In genomic region chr10:79631432-79631831, GRCm38 (mm10) we compare ENCODE assay signal across 19 mouse cellular contexts. TPM values are rescaled to one million over a fixed set of nuclear protein-coding genes. Genes with fewer than 3 reads are reported as not detected.
DNase-seq lines count a peak whose midpoint lies in the region; ATAC-seq and TF ChIP-seq lines count a peak whose summit lies in the region.
"Had no signal": no experiment of that assay in that cellular context is flagged by ENCODE, and none has a peak within 500 bp of the region (broad histone marks: within the 10 kb centered on the region; RNA-seq: fewer than 3 reads in every experiment).

No protein-coding gene starts in this region.

- 37% methylated on average over 4 of the region's 4 CpGs for WGBS in forebrain, embryonic 15.5 days
- WGBS in forebrain, embryonic 10.5 days: 89% methylated on average over 4 of the region's 4 CpGs
- 77% methylated on average over 4 of the region's 4 CpGs for WGBS in midbrain, postnatal 0 days
- 77% methylated on average over 4 of the region's 4 CpGs for WGBS in midbrain, embryonic 15.5 days

- no peak for DNase-seq in forebrain, embryonic 10.5 days (ENCODE audit: extremely low spot score, low spot score)
- peak; percentile 85 for DNase-seq in midbrain, postnatal 0 days (ENCODE audit: low spot score)
- peak; percentile 69 to 84 for DNase-seq in layer of hippocampus, adult 8-10 months (ENCODE audit: low spot score in 2 of 2)
- DNase-seq in right cerebral cortex, postnatal 36 days (ENCODE audit: low spot score in 2 of 2): peak; percentile 57 to 59
- no peak for DNase-seq in spleen, adult 18-20 months
- DNase-seq: adrenal gland, postnatal 14 days; B cell, adult 2 months; thymus, postnatal 4 days had no signal

- no peak for TF ChIP-seq CTCF in midbrain, postnatal 0 days (IDR thresholded peaks at IDR 0.05)

- peak; percentile 39 for ATAC-seq in forebrain, embryonic 15.5 days (replicated peaks)
- ATAC-seq in midbrain, postnatal 0 days (ENCODE audit: low FRiP score): no peak
- ATAC-seq in midbrain, embryonic 15.5 days (replicated peaks): no peak

- H3K9ac ChIP-seq in forebrain, embryonic 15.5 days (replicated peaks): no peak overlapping the region
- H3K9ac ChIP-seq in midbrain, postnatal 0 days (replicated peaks; ENCODE audit: low read length, poor library complexity, severe bottlenecking): no peak overlapping the region
- no peak overlapping the region for H3K9ac ChIP-seq in midbrain, embryonic 15.5 days
- H3K9ac ChIP-seq: embryonic facial prominence, embryonic 13.5 days; kidney, embryonic 15.5 days had no signal

- H3K9me3 ChIP-seq in forebrain, embryonic 15.5 days: no peaks in the 10 kb centered on the region
- no peaks in the 10 kb centered on the region; the same call in 1 of the 2 replicates for H3K9me3 ChIP-seq in forebrain, embryonic 10.5 days
- no peaks in the 10 kb centered on the region for H3K9me3 ChIP-seq in midbrain, postnatal 0 days (ENCODE audit: low read length)
- H3K9me3 ChIP-seq in midbrain, embryonic 15.5 days: no peaks in the 10 kb centered on the region
- H3K9me3 ChIP-seq: embryonic facial prominence, embryonic 13.5 days; kidney, embryonic 15.5 days had no signal

- H3K27me3 ChIP-seq in forebrain, embryonic 15.5 days: no peaks in the 10 kb centered on the region
- peaks cover 4% of the 10 kb centered on the region; the same call in 1 of the 2 replicates for H3K27me3 ChIP-seq in forebrain, embryonic 10.5 days (ENCODE audit: poor library complexity, severe bottlenecking)
- no peaks in the 10 kb centered on the region for H3K27me3 ChIP-seq in midbrain, postnatal 0 days (ENCODE audit: insufficient read depth, low read length)
- no peaks in the 10 kb centered on the region for H3K27me3 ChIP-seq in midbrain, embryonic 15.5 days (replicated peaks)
- H3K27me3 ChIP-seq: embryonic facial prominence, embryonic 13.5 days; kidney, embryonic 15.5 days had no signal

- H3K36me3 ChIP-seq in forebrain, embryonic 15.5 days: no peaks in the 10 kb centered on the region
- H3K36me3 ChIP-seq in forebrain, embryonic 10.5 days (replicated peaks): no peaks in the 10 kb centered on the region; the same call in 1 of the 2 replicates
- H3K36me3 ChIP-seq in midbrain, postnatal 0 days (ENCODE audit: insufficient read depth, low read length): peaks cover 7% of the 10 kb centered on the region; the same call in 1 of the 2 replicates
- no peaks in the 10 kb centered on the region for H3K36me3 ChIP-seq in midbrain, embryonic 15.5 days (replicated peaks)
- H3K36me3 ChIP-seq: kidney, embryonic 15.5 days had no signal

- no peak overlapping the region for H3K4me2 ChIP-seq in forebrain, embryonic 15.5 days (replicated peaks)
- no peak overlapping the region for H3K4me2 ChIP-seq in midbrain, postnatal 0 days (ENCODE audit: low read depth, low read length, poor library complexity, severe bottlenecking)
- H3K4me2 ChIP-seq in midbrain, embryonic 15.5 days: no peak overlapping the region
- H3K4me2 ChIP-seq: embryonic facial prominence, embryonic 13.5 days; kidney, embryonic 15.5 days; liver, embryonic 11.5 days had no signal

- H3K4me3 ChIP-seq in forebrain, embryonic 15.5 days: no peak overlapping the region
- no peak overlapping the region for H3K4me3 ChIP-seq in forebrain, embryonic 10.5 days
- H3K4me3 ChIP-seq in midbrain, postnatal 0 days (ENCODE audit: low read depth, low read length): no peak overlapping the region
- H3K4me3 ChIP-seq in midbrain, embryonic 15.5 days: no peak overlapping the region
- H3K4me3 ChIP-seq: embryonic facial prominence, embryonic 13.5 days; kidney, embryonic 15.5 days; myocyte had no signal

- peaks cover 30% of the 10 kb centered on the region for H3K4me1 ChIP-seq in forebrain, embryonic 15.5 days
- H3K4me1 ChIP-seq in forebrain, embryonic 10.5 days: peaks cover 8% of the 10 kb centered on the region
- peaks cover 3% of the 10 kb centered on the region; the same call in 1 of the 2 replicates for H3K4me1 ChIP-seq in midbrain, postnatal 0 days (ENCODE audit: insufficient read depth, low read length)
- peaks cover 5% of the 10 kb centered on the region for H3K4me1 ChIP-seq in midbrain, embryonic 15.5 days

- H3K27ac ChIP-seq in forebrain, embryonic 15.5 days (replicated peaks): peak overlapping the region; percentile 50; the same call in 1 of the 2 replicates
- no peak overlapping the region for H3K27ac ChIP-seq in forebrain, embryonic 10.5 days
- no peak overlapping the region for H3K27ac ChIP-seq in midbrain, postnatal 0 days (ENCODE audit: low read depth, low read length)
- no peak overlapping the region for H3K27ac ChIP-seq in midbrain, embryonic 15.5 days
- H3K27ac ChIP-seq: embryonic facial prominence, embryonic 13.5 days; kidney, embryonic 15.5 days had no signal

RNA-seq across cellular contexts. Expression of gene Shc2, which starts 6.3 kb away (rescaled TPM):
- 15.1 and 15.3 TPM in 2 replicates for polyA plus RNA-seq in forebrain, embryonic 15.5 days (2015; fragmentation: Nextera tagmentation; extraction: Ambion mirVana)
- polyA plus RNA-seq in forebrain, embryonic 10.5 days (2016; fragmentation: Nextera tagmentation; extraction: Ambion mirVana): 9.5 and 12.4 TPM in 2 replicates
- 74.5 and 78.2 TPM in 2 replicates for total RNA-seq in midbrain, postnatal 0 days (2014; rRNA removed)
- polyA plus RNA-seq in midbrain, postnatal 0 days (2015; fragmentation: Nextera tagmentation; extraction: Ambion mirVana): 25.9 and 26.2 TPM in 2 replicates
- 27.9 and 30.1 TPM in 2 replicates for polyA plus RNA-seq in midbrain, embryonic 15.5 days (2015; fragmentation: Nextera tagmentation; extraction: Ambion mirVana)
- 10 to 100 TPM; 41.1 to 51.9 (median 45.4) TPM for total RNA-seq in layer of hippocampus, adult 8-10 months (2022)
- total RNA-seq: megakaryocyte-erythroid progenitor cell, adult 5-6 weeks had no signal

RNA-seq across cellular contexts. Expression of gene Odf3l2, which starts 14.1 kb away (rescaled TPM):
- 0.32 TPM in 1 of 2 replicates, not detected in the other for polyA plus RNA-seq in forebrain, embryonic 15.5 days (2015; fragmentation: Nextera tagmentation; extraction: Ambion mirVana)
- polyA plus RNA-seq in forebrain, embryonic 10.5 days (2016; fragmentation: Nextera tagmentation; extraction: Ambion mirVana): not detected in 2 replicates
- total RNA-seq in midbrain, postnatal 0 days (2014; rRNA removed): 2.3 TPM in 1 of 2 replicates, not detected in the other
- polyA plus RNA-seq in midbrain, postnatal 0 days (2015; fragmentation: Nextera tagmentation; extraction: Ambion mirVana): 1.6 and 2.1 TPM in 2 replicates
- 0.41 and 0.44 TPM in 2 replicates for polyA plus RNA-seq in midbrain, embryonic 15.5 days (2015; fragmentation: Nextera tagmentation; extraction: Ambion mirVana)
- under 1 TPM in 3 of 4 experiments, not detected in 1; 0.27 to 0.60 (median 0.39) TPM for total RNA-seq in layer of hippocampus, adult 8-10 months (2022)
- total RNA-seq: adrenal gland, postnatal 14 days; gastrocnemius, postnatal 4 days; megakaryocyte-erythroid progenitor cell, adult 5-6 weeks had no signal
- polyA plus RNA-seq: embryonic facial prominence, embryonic 13.5 days; heart, embryonic 14.5 days; kidney, embryonic 15.5 days; liver, embryonic 11.5 days; lung, embryonic 16.5 days; myocyte; spleen, adult 2 months had no signal

RNA-seq across cellular contexts. Expression of gene C2cd4c, which starts 17.6 kb away (rescaled TPM):
- polyA plus RNA-seq in forebrain, embryonic 15.5 days (2015; fragmentation: Nextera tagmentation; extraction: Ambion mirVana): 0.22 and 0.27 TPM in 2 replicates
- polyA plus RNA-seq in forebrain, embryonic 10.5 days (2016; fragmentation: Nextera tagmentation; extraction: Ambion mirVana): not detected in 2 replicates
- 43.6 and 45.2 TPM in 2 replicates for total RNA-seq in midbrain, postnatal 0 days (2014; rRNA removed)
- 1.7 and 1.8 TPM in 2 replicates for polyA plus RNA-seq in midbrain, postnatal 0 days (2015; fragmentation: Nextera tagmentation; extraction: Ambion mirVana)
- 0.49 and 0.95 TPM in 2 replicates for polyA plus RNA-seq in midbrain, embryonic 15.5 days (2015; fragmentation: Nextera tagmentation; extraction: Ambion mirVana)
- total RNA-seq in layer of hippocampus, adult 8-10 months (2022): 10 to 100 TPM; 13.4 to 17.6 (median 15.5) TPM
- total RNA-seq: megakaryocyte-erythroid progenitor cell, adult 5-6 weeks had no signal
- polyA plus RNA-seq: embryonic facial prominence, embryonic 13.5 days; heart, embryonic 14.5 days; kidney, embryonic 15.5 days; liver, embryonic 11.5 days; lung, embryonic 16.5 days; spleen, adult 2 months had no signal

RNA-seq across cellular contexts. Expression of gene Madcam1, which starts 32.9 kb away (rescaled TPM):
- 0.95 and 1.3 TPM in 2 replicates for polyA plus RNA-seq in forebrain, embryonic 15.5 days (2015; fragmentation: Nextera tagmentation; extraction: Ambion mirVana)
- 0.90 and 1.5 TPM in 2 replicates for polyA plus RNA-seq in forebrain, embryonic 10.5 days (2016; fragmentation: Nextera tagmentation; extraction: Ambion mirVana)
- total RNA-seq in midbrain, postnatal 0 days (2014; rRNA removed): 1.7 and 1.9 TPM in 2 replicates
- polyA plus RNA-seq in midbrain, postnatal 0 days (2015; fragmentation: Nextera tagmentation; extraction: Ambion mirVana): 1.3 and 1.6 TPM in 2 replicates
- 0.79 and 1.1 TPM in 2 replicates for polyA plus RNA-seq in midbrain, embryonic 15.5 days (2015; fragmentation: Nextera tagmentation; extraction: Ambion mirVana)
- not detected for total RNA-seq in layer of hippocampus, adult 8-10 months (2022)
- total RNA-seq: adrenal gland, postnatal 14 days; megakaryocyte-erythroid progenitor cell, adult 5-6 weeks had no signal
- polyA plus RNA-seq: myocyte had no signal

RNA-seq across cellular contexts. Expression of gene Tpgs1, which starts 37.7 kb away (rescaled TPM):
- polyA plus RNA-seq in forebrain, embryonic 15.5 days (2015; fragmentation: Nextera tagmentation; extraction: Ambion mirVana): 80.0 and 83.6 TPM in 2 replicates
- polyA plus RNA-seq in forebrain, embryonic 10.5 days (2016; fragmentation: Nextera tagmentation; extraction: Ambion mirVana): 59.7 and 63.8 TPM in 2 replicates
- 80.9 and 85.9 TPM in 2 replicates for total RNA-seq in midbrain, postnatal 0 days (2014; rRNA removed)
- polyA plus RNA-seq in midbrain, postnatal 0 days (2015; fragmentation: Nextera tagmentation; extraction: Ambion mirVana): 139 and 146 TPM in 2 replicates
- 99.8 and 105 TPM in 2 replicates for polyA plus RNA-seq in midbrain, embryonic 15.5 days (2015; fragmentation: Nextera tagmentation; extraction: Ambion mirVana)
- total RNA-seq in layer of hippocampus, adult 8-10 months (2022): 10 to 100 TPM; 48.4 to 72.6 (median 64.3) TPM

Comparison
In these comparisons a context has a peak if more than half of its experiments do, and no peak if none do; other contexts are left out.
1. DNase-seq: peak in midbrain, postnatal 0 days (single experiment), layer of hippocampus, adult 8-10 months (2 of 2) and right cerebral cortex, postnatal 36 days (2 of 2); none in forebrain, embryonic 10.5 days (single experiment) and spleen, adult 18-20 months (0 of 2).